Mouse (Mus musculus): ENCODE results near the gene Eid1.

Eid1 gene

GRCm38 (mm10) chr2:125672957-125673631 is at the start of gene Eid1:
Gene Eid1 (plus strand): TSS chr2:125673095.
- peak; percentile 61 for DNase-seq (ENCODE audit: low read depth)

GRCm38 (mm10) chr2:125623211-125623610 is 49.7 kb upstream of the Eid1 start:
- no peak for DNase-seq (ENCODE audit: low read depth)

- no peak for DNase-seq (ENCODE audit: low read depth)
These were observed 48.7 kb upstream of the Eid1 start for GRCm38 (mm10) chr2:125624127-125624685.

GRCm38 (mm10) chr2:125624837-125625351 is 48.0 kb upstream of the Eid1 start, which contains the start of gene Cep152:
Gene Cep152 (minus strand): TSS chr2:125625113.
- peak; percentile 92 for DNase-seq (ENCODE audit: low read depth)

- no peak for DNase-seq (ENCODE audit: low read depth)
These were observed 46.4 kb upstream of the Eid1 start for GRCm38 (mm10) chr2:125626536-125626935.

GRCm38 (mm10) chr2:125628487-125628886 is 44.4 kb upstream of the Eid1 start:
- DNase-seq (ENCODE audit: low read depth): no peak

- DNase-seq (ENCODE audit: low read depth): no peak
These were observed 42.9 kb upstream of the Eid1 start for GRCm38 (mm10) chr2:125630010-125630409.

GRCm38 (mm10) chr2:125637331-125637730 is 35.6 kb upstream of the Eid1 start:
- no peak for DNase-seq (ENCODE audit: low read depth)

- DNase-seq (ENCODE audit: low read depth): no peak
These were observed 28.0 kb upstream of the Eid1 start for GRCm38 (mm10) chr2:125644912-125645311.

DNA sequence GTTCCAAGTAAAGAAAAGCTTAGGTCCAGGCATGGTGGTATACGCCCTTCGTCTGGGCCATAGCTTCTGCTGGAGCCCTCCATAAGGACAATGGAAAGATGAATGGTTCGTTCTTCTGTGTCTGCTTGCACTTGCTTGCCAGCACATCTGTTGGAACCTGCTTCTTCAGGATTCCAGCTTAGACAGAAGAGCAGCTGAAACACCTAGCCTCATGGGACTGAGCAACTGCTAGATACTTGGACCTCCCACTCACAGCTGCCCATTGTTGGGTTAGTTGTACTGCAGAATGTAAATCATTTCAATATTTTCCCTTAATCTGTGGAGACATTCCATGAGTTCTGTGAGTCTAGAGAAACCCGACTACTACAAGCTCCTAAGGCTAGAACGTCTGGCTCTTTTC is 22.9 kb upstream of the Eid1 start:
- DNase-seq (ENCODE audit: low read depth): no peak

GRCm38 (mm10) chr2:125650742-125651352 is 22.0 kb upstream of the Eid1 start:
- no peak for DNase-seq (ENCODE audit: low read depth)

- DNase-seq (ENCODE audit: low read depth): no peak
These were observed 21.3 kb upstream of the Eid1 start for GRCm38 (mm10) chr2:125651563-125651962.

- no peak for DNase-seq (ENCODE audit: low read depth)
These were observed 19.6 kb upstream of the Eid1 start for GRCm38 (mm10) chr2:125653286-125653685.

DNA sequence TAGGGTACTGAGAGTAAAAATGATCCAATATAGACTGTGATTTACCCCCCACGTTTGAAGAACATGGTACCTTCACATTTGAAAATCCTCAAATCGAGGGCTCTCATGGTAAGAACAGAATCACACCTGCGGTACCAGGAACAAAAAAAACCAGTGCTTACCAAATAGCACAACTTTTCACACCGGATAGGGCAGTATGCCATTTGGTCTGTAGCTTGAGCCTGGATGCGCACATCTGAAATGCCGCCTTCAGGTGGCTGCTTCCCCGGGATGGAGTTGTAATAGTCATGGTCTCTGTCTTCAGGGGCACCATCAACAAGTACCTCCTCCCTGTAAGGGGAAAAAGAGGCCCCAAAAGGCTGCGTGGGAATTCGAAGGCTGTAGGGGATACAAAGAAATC is 17.5 kb upstream of the Eid1 start:
- DNase-seq (ENCODE audit: low read depth): no peak

GRCm38 (mm10) chr2:125659823-125660536 is 12.9 kb upstream of the Eid1 start:
- DNase-seq (ENCODE audit: low read depth): peak; percentile 58

DNA sequence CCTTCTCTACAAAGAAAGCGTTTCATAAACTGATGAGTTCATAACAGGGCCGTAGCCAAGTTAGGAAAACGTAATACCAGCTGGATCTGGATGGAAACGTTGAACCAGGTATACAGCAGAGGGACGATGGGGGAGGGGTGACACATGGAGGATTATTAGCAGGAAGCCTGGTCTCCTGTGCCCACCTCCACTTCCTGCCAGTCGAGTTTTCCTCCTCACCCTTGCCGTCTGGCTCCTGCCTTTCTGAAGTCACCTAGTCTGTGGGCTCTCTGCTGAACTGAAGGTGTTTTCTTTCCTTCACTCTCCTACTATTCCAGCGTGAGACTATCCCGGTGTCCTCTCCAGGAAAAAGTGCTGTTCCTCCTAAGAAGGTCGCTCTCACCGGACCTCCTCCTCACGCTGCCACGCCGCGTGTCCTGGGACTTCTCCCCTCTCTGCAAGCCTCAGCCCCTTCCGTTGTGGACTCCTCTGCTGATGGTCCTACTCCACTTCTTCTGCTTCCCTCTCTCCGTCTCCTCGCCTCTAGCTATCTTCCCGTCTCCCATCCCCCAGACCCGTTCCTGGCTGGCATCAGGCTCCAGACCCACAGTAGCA is 12.3 kb upstream of the Eid1 start:
- no peak for DNase-seq (ENCODE audit: low read depth)

GRCm38 (mm10) chr2:125661156-125661555 is 11.7 kb upstream of the Eid1 start:
- no peak for DNase-seq (ENCODE audit: low read depth)

GRCm38 (mm10) chr2:125662517-125662916 is 10.4 kb upstream of the Eid1 start:
- no peak for DNase-seq (ENCODE audit: low read depth)

DNA sequence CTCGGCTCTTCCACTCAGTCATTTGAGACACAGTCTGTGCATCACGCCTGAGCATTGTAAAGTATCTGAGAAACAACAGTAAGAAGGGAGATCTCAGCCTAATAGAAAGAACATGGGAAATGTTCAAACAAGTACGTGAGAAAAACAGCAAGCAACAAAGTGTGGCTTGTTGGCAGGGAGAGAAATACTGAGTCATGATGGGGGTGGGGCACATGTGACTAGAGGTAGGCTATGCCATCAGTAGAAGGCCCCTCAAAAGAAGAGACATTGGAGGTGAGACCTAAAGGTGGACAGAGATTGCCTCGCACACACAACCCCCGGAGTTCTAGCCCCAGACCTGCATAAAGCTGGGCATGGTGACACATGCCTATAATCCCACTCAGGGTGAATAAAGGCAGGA is 7.7 kb upstream of the Eid1 start:
- DNase-seq (ENCODE audit: low read depth): no peak

- DNase-seq (ENCODE audit: low read depth): no peak
These were observed 7.0 kb upstream of the Eid1 start for GRCm38 (mm10) chr2:125665909-125666308.

GRCm38 (mm10) chr2:125666668-125667067 is 6.2 kb upstream of the Eid1 start:
- no peak for DNase-seq (ENCODE audit: low read depth)

DNA sequence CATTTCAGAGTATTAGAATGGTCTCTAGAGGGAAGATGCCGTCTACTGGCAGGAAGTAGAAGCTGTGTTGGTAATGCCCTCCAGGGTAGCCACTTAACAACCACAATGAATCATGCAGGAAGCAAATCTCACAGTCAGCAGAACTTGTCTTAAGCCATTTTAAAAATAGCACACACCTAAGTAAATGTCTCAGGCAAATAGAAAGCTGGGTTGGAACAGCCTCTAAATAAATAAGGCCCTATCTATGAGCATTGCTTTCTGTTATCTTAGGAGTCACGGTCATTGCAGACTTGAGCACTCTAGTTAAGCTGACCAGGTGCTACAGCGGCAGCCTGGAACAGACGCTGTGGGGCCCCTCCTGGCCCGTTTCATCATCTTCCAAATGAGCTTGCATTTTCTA is 5.7 kb upstream of the Eid1 start:
- peak; percentile 50 for DNase-seq (ENCODE audit: low read depth)

Data from c-Kit-positive CD71-negative TER-119-negative erythroid progenitor cells, embryonic 14.5 days (primary cell).